Mouse (Mus musculus) kidney, embryonic 16.5 days (tissue): ENCODE results near the gene Hist1h4n. TPM values are rescaled to one million over a fixed set of nuclear protein-coding genes. Genes with fewer than 3 reads are reported as not detected.
"Not testable (repeated sequence)": the region's sequence is repeated elsewhere in the genome, so short reads cannot be mapped to it uniquely, and the experiment has no call there.

Experiments
- ATAC-seq: fragments of 200-750 bp; cut with Nextera tagmentation; 2 replicates; pipeline ENCODE4 v1.8.0; 2017; ENCODE audit warnings: moderate TSS enrichment; ENCODE audit not compliant: low FRiP score, low TSS enrichment
- H3K27ac ChIP-seq: fragments of 300-500 bp; sonication (generic); 2 replicates; pipeline ENCODE4 v1.5.1; 2014; ENCODE audit warnings: low read length
- H3K27me3 ChIP-seq: fragments of 300-500 bp; sonication (generic); 2 replicates; pipeline ENCODE4 v1.6.1; 2014; ENCODE audit warnings: low read length, control low read depth, mixed read lengths; ENCODE audit not compliant: insufficient read depth
- H3K36me3 ChIP-seq: fragments of 300-500 bp; sonication (generic); 2 replicates; pipeline ENCODE4 v1.6.1; 2014; ENCODE audit warnings: low read length, control low read depth, mixed read lengths; ENCODE audit not compliant: insufficient read depth
- H3K4me1 ChIP-seq: fragments of 300-500 bp; sonication (generic); 2 replicates; pipeline ENCODE4 v1.6.1; 2014; ENCODE audit warnings: low read length, control low read depth, mixed read lengths; ENCODE audit not compliant: insufficient read depth
- H3K4me2 ChIP-seq: fragments of 300-500 bp; sonication (generic); replicated peaks from 2 replicates; pipeline ENCODE4 v1.6.1; 2014; ENCODE audit warnings: low read depth, low read length
- H3K4me3 ChIP-seq: fragments of 300-500 bp; sonication (generic); 2 replicates; pipeline ENCODE4 v1.5.1; 2014; ENCODE audit warnings: mild to moderate bottlenecking, low read length
- H3K9ac ChIP-seq: fragments of 300-500 bp; sonication (generic); replicated peaks from 2 replicates; pipeline ENCODE4 v1.6.1; 2014; ENCODE audit warnings: low read length
- H3K9me3 ChIP-seq: fragments of 300-500 bp; sonication (generic); 2 replicates; pipeline ENCODE4 v1.6.1; 2016; ENCODE audit warnings: low read length, control low read depth
- WGBS: fragments of 180-500 bp; shearing (Covaris S2); extraction: QIAGEN DNeasy Blood & Tissue Kit; methylation state at CpG from one replicate; pipeline ENCODE4 v1.1.7; 2014; 5-methylcytosine and 5-hydroxymethylcytosine counted together
- microRNA-seq: library from miRNA; unstranded; fragments of <30 nt; microRNA quantifications from one replicate; pipeline ENCODE4, GENCODE M21; 2016
- polyA plus RNA-seq: library from polyadenylated mRNA; unstranded; fragments of >200 nt; fragmentation: Nextera tagmentation; extraction: Ambion mirVana; gene quantifications from 2 replicates; pipeline ENCODE4 v1.2.1, GENCODE M21; 2015

The Hist1h4n gene
- polyA plus RNA-seq, 1 experiment from 2014 or later, result 13.6 TPM

DNA sequence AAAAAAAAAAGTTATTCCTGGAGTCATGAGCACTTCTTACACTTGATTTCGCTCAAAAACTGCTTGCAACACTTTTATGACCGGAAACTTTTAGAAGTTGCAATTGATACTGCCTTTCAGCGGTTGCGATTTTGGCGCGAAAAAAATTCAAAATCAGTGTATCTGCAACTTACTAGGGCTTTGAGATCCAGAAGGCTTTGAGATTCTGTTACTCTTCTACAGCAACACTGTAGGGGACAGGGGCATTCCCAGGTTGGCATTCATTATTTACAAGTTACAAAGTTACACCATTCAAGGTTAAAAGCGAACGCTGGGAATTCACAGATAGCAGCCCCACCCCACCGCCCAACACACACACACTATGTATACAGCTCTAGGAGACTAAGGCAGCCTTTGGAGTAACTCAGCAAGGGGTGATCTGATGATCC, 48.2 kb downstream of the Hist1h4n start:
- WGBS, result 1% methylated on average over 9 of the region's 9 CpGs
- Histone ChIP-seq H3K36me3 (no peaks in the 10 kb centered on the region), H3K9me3 (no peaks in the 10 kb centered on the region), H3K27me3 (no peaks in the 10 kb centered on the region), H3K27ac (peak overlapping the region; percentile 91), H3K4me2 (peak overlapping the region; percentile 51), H3K4me1 (peaks cover 43% of the 10 kb centered on the region), H3K4me3 (peak overlapping the region; percentile 50), H3K9ac (peak overlapping the region; percentile 63)
- ATAC-seq, result no peak

DNA sequence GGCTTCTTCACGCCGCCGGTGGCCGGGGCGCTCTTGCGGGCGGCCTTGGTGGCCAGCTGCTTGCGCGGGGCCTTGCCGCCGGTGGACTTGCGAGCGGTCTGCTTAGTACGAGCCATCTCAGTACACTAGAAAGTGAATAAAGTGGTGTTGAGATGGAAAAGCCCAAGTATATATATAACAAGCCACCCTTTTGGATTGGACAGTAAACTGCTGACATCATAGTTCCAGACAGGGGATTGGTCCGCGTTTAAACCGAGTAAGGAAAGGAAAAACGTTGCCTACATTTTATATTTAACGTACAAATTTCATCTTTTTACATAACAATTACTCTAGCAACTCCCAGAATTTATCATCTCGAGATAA, 48.8 kb downstream of the Hist1h4n start, which contains the start of gene Hist1h3i:
Gene Hist1h3i, minus strand, starts transcription at position 116 of the 363 bp plus-strand sequence.
- WGBS, result 0% methylated on average over 13 of the region's 20 CpGs
- Histone ChIP-seq H3K4me1 (peaks cover 45% of the 10 kb centered on the region), H3K4me3 (peak within 1 kb of the TSS; percentile 50), H3K9ac (peak within 1 kb of the TSS; percentile 77), H3K27ac (peak within 1 kb of the TSS; percentile 94), H3K4me2 (peak within 1 kb of the TSS; percentile 63), H3K9me3 (no peaks in the 10 kb centered on the region), H3K27me3 (no peaks in the 10 kb centered on the region), H3K36me3 (no peaks in the 10 kb centered on the region)
- ATAC-seq, result peak; percentile 66

- H3K9me3 ChIP-seq, H3K36me3 ChIP-seq, H3K27me3 ChIP-seq, ATAC-seq: not testable (repeated sequence)
- peaks cover 44% of the 10 kb centered on the region for H3K4me1 ChIP-seq
- H3K9ac ChIP-seq, result peak overlapping the region; percentile 77
- H3K27ac ChIP-seq, result peak overlapping the region; percentile 94
- under 1% methylated on average over 14 of the region's 35 CpGs for WGBS
- peak overlapping the region; percentile 63 for H3K4me2 ChIP-seq
- peak overlapping the region; percentile 50 for H3K4me3 ChIP-seq
Measured at GRCm38 (mm10) chr13:21782361-21783254, 49.4 kb downstream of the Hist1h4n start.

Small RNA genes within 50 kb of the gene (microRNA-seq; reads per million reads assigned to microRNA genes)
- gene Gm19658 (not detected), gene Gm44346 (not detected), gene Gm44466 (not detected)

Other genes with a start within 250 kb of the Hist1h4n start
- gene Olfr1362, start 218.2 kb downstream of the Hist1h4n start, polyA plus RNA-seq, result not detected in 2 replicates
- gene Olfr11, start 189.7 kb downstream of the Hist1h4n start, polyA plus RNA-seq, result not detected in 2 replicates
- gene Olfr1361, start 168.8 kb downstream of the Hist1h4n start, polyA plus RNA-seq, result not detected in 2 replicates
- gene Olfr1360, start 154.8 kb downstream of the Hist1h4n start, polyA plus RNA-seq, result not detected in 2 replicates
- not detected in 2 replicates for gene Olfr1359, start 134.1 kb downstream of the Hist1h4n start, polyA plus RNA-seq
- gene Hist1h2bl, start 116.1 kb downstream of the Hist1h4n start, polyA plus RNA-seq, result 1.9 and 3.8 TPM in 2 replicates
- 13.5 and 20.3 TPM in 2 replicates for gene Hist1h2ai, start 115.8 kb downstream of the Hist1h4n start, polyA plus RNA-seq
- 6.2 and 12.4 TPM in 2 replicates for gene Hist1h3h, start 114.5 kb downstream of the Hist1h4n start, polyA plus RNA-seq
- 4.3 and 4.4 TPM in 2 replicates for gene Hist1h2bm, start 110.2 kb downstream of the Hist1h4n start, polyA plus RNA-seq
- gene Hist1h4j, start 97.1 kb downstream of the Hist1h4n start, polyA plus RNA-seq, result 1.4 and 1.6 TPM in 2 replicates
- 4.3 and 5.9 TPM in 2 replicates for gene Hist1h4k, start 81.7 kb downstream of the Hist1h4n start, polyA plus RNA-seq
- 24.4 and 25.9 TPM in 2 replicates for gene Hist1h2ak, start 78.4 kb downstream of the Hist1h4n start, polyA plus RNA-seq
- gene Hist1h2bn, start 78.1 kb downstream of the Hist1h4n start, polyA plus RNA-seq, result 2.2 and 3.1 TPM in 2 replicates
- 17.4 and 17.8 TPM in 2 replicates for gene Hist1h1b, start 51.6 kb downstream of the Hist1h4n start, polyA plus RNA-seq
- gene Hist1h3i, start 48.8 kb downstream of the Hist1h4n start, polyA plus RNA-seq, result 98.9 and 117 TPM in 2 replicates
- gene Hist1h2an, start 45.0 kb downstream of the Hist1h4n start, polyA plus RNA-seq, result 3.4 and 6.0 TPM in 2 replicates
- gene Hist1h2bp, start 44.7 kb downstream of the Hist1h4n start, polyA plus RNA-seq, result 2.0 and 2.2 TPM in 2 replicates
- gene Hist1h2bq, start 22.0 kb downstream of the Hist1h4n start, polyA plus RNA-seq, result 22.0 and 25.6 TPM in 2 replicates
- gene Hist1h2ao, start 21.7 kb downstream of the Hist1h4n start, polyA plus RNA-seq, result 2.1 TPM in 1 of 2 replicates, not detected in the other
- not detected in 2 replicates for gene Hist1h4m, start 20.4 kb downstream of the Hist1h4n start, polyA plus RNA-seq
- gene Hist1h2ap, start 1.3 kb upstream of the Hist1h4n start, polyA plus RNA-seq, result 2,785 and 3,191 TPM in 2 replicates
- 22.6 and 26.0 TPM in 2 replicates for gene Hist1h2br, start 1.5 kb upstream of the Hist1h4n start, polyA plus RNA-seq
- 11.6 and 13.7 TPM in 2 replicates for gene Zfp184, start 112.9 kb upstream of the Hist1h4n start, polyA plus RNA-seq
- 0.15 and 0.26 TPM in 2 replicates for gene Pom121l2, start 149.0 kb upstream of the Hist1h4n start, polyA plus RNA-seq
- gene Prss16, start 177.5 kb upstream of the Hist1h4n start, polyA plus RNA-seq, result 0.32 and 0.97 TPM in 2 replicates
- gene Hist1h2ah, start 203.4 kb upstream of the Hist1h4n start, polyA plus RNA-seq, result 7.8 and 9.2 TPM in 2 replicates
- gene Hist1h2bk, start 203.7 kb upstream of the Hist1h4n start, polyA plus RNA-seq, result 3.8 and 8.2 TPM in 2 replicates
- gene Hist1h4i, start 209.2 kb upstream of the Hist1h4n start, polyA plus RNA-seq, result 29.5 and 30.5 TPM in 2 replicates
- gene Hist1h2ag, start 210.7 kb upstream of the Hist1h4n start, polyA plus RNA-seq, result 49.8 and 53.1 TPM in 2 replicates
- gene Hist1h2bj, start 211.0 kb upstream of the Hist1h4n start, polyA plus RNA-seq, result 20.2 and 21.5 TPM in 2 replicates